Mouse (Mus musculus) neural tube, embryonic 11.5 days (tissue): Measurements from ENCODE around the gene Luzp1. TPM values are rescaled to one million over a fixed set of nuclear protein-coding genes. Genes with fewer than 3 reads are reported as not detected.

ENCODE experiments used
- ATAC-seq: fragments of 200-750 bp; cut with Nextera tagmentation; 2 replicates; pipeline ENCODE4 v1.8.0; 2017; ENCODE audit warnings: moderate number of reproducible peaks, mild to moderate bottlenecking, moderate TSS enrichment, moderate library complexity; ENCODE audit not compliant: insufficient read depth, low FRiP score, low TSS enrichment
- DNase-seq: peaks from one replicate; pipeline ENCODE4 v3.0.0-alpha.2; 2015; ENCODE audit warnings: low spot score
- H3K27ac ChIP-seq: fragments of 300-500 bp; sonication (generic); 2 replicates; pipeline ENCODE4 v1.5.1; 2014; ENCODE audit warnings: low read depth, mild to moderate bottlenecking, low read length
- H3K27me3 ChIP-seq: fragments of 300-500 bp; sonication (generic); 2 replicates; pipeline ENCODE4 v1.6.1; 2014; ENCODE audit warnings: mild to moderate bottlenecking, low read length, mixed read lengths; ENCODE audit not compliant: control insufficient read depth, insufficient read depth
- H3K36me3 ChIP-seq: fragments of 300-500 bp; sonication (generic); 2 replicates; pipeline ENCODE4 v1.6.1; 2014; ENCODE audit warnings: mild to moderate bottlenecking, low read length, moderate library complexity, mixed read lengths; ENCODE audit not compliant: control insufficient read depth, insufficient read depth
- H3K4me1 ChIP-seq: fragments of 300-500 bp; sonication (generic); 2 replicates; pipeline ENCODE4 v1.6.1; 2014; ENCODE audit warnings: low read length, mixed read lengths; ENCODE audit not compliant: control insufficient read depth, insufficient read depth
- H3K4me2 ChIP-seq: fragments of 300-500 bp; sonication (generic); 2 replicates; pipeline ENCODE4 v1.6.1; 2014; ENCODE audit warnings: low read depth, mild to moderate bottlenecking, moderate library complexity
- H3K4me3 ChIP-seq: fragments of 300-500 bp; sonication (generic); 2 replicates; pipeline ENCODE4 v1.5.1; 2014; ENCODE audit warnings: low read depth, low read length
- H3K9ac ChIP-seq: fragments of 300-500 bp; sonication (generic); 2 replicates; pipeline ENCODE4 v1.6.1; 2014; ENCODE audit warnings: mild to moderate bottlenecking, low read length
- H3K9me3 ChIP-seq: fragments of 300-500 bp; sonication (generic); 2 replicates; pipeline ENCODE4 v1.6.1; 2016; ENCODE audit warnings: low read length; ENCODE audit not compliant: control insufficient read depth
- WGBS: fragments of 180-500 bp; shearing (Covaris S2); extraction: QIAGEN DNeasy Blood & Tissue Kit; methylation state at CpG from one replicate; pipeline ENCODE4 v1.1.7; 2014; 5-methylcytosine and 5-hydroxymethylcytosine counted together
- polyA plus RNA-seq: library from polyadenylated mRNA; unstranded; fragments of >200 nt; fragmentation: Nextera tagmentation; extraction: Ambion mirVana; gene quantifications from 2 replicates; pipeline ENCODE4 v1.2.1, GENCODE M21; 2014

Luzp1 gene
- polyA plus RNA-seq, 1 experiment from 2014 or later = 79.9 TPM

DNA sequence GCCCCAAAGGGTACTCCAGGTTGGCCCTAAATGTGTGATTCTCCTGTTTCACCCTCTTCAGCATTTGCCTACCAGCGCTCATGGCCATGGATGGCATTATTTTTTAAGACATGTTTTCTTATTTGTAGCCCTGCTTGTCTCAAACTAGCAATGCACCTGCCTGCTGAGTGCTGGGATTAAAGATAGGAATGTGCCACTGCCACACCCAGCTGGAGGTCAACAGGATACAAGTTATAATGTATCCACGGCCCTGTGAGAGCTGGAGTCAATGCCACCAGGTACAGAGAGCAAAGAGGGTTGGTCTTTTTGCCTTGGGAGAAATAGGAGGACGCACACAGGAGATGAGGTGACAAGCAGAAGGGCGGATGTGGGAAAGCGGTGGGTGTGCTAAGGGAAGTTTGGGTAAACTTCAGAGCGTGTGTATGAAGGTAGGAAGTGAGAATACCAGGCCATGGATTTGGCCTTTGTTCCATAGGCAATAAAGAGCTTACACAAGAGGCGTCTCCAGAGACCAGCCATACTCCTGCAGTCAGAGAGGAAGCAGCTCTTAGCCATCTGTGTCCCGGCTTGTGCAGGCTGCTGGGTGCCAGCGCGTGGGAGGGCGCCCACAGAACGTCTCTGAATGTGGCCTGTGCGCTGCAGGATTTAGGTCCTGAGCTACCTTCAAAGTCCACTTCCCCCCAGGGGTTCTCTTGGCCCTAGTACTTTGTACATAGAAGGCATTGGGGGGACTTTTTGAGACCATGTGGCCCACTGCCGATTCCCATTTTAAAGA, 821 bp upstream of the Luzp1 start:
- ATAC-seq = 0 out of 2 replicates have a peak, but pooled peaks have one; percentile 10
- 65% methylated on average over 14 of the region's 14 CpGs for WGBS
- peaks cover 3% of the 10 kb centered on the region; the same call in 1 of the 2 replicates for H3K4me1 ChIP-seq
- no peak overlapping the region for H3K4me2 ChIP-seq
- H3K36me3 ChIP-seq = no peaks in the 10 kb centered on the region
- no peak overlapping the region for H3K4me3 ChIP-seq
- no peak overlapping the region for H3K27ac ChIP-seq
- H3K9me3 ChIP-seq = no peaks in the 10 kb centered on the region
- DNase-seq = no peak
- H3K27me3 ChIP-seq = peaks cover 2% of the 10 kb centered on the region; the same call in 1 of the 2 replicates
- no peak overlapping the region for H3K9ac ChIP-seq

DNA sequence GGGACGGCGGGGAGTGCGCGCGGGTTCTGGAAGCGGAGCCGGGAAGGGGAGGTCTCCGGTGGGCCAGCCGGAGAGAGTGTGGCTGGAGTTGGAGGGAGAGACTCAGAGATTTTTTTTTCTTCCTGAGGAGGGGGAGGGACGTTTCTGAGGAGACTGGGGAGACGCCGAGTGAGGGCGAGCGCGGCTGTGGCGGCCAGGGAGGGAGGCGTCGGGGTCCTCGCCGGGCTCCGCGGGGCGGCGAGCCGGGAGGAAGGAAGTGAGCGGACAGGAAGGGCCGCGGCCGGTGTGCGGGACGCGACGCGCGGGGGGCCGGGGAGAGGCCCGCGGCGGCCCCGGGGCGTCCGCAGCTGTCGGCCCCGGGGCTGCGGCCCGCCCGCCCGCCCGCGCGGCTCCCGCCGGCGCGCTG, 383 bp downstream of the Luzp1 start:
- Histone ChIP-seq H3K27me3 (peaks cover under 1% of the 10 kb centered on the region; the same call in 1 of the 2 replicates), H3K27ac (peak overlapping the region; percentile 97), H3K9me3 (no peaks in the 10 kb centered on the region), H3K36me3 (no peaks in the 10 kb centered on the region), H3K4me1 (no peaks in the 10 kb centered on the region; the same call in 1 of the 2 replicates), H3K4me3 (peak overlapping the region; percentile 96), H3K9ac (peak overlapping the region; percentile 86), H3K4me2 (peak overlapping the region; percentile 48)
- ATAC-seq (peak; percentile 80), DNase-seq (peak; percentile 77)
- WGBS = under 1% methylated on average over 24 of the region's 55 CpGs

DNA sequence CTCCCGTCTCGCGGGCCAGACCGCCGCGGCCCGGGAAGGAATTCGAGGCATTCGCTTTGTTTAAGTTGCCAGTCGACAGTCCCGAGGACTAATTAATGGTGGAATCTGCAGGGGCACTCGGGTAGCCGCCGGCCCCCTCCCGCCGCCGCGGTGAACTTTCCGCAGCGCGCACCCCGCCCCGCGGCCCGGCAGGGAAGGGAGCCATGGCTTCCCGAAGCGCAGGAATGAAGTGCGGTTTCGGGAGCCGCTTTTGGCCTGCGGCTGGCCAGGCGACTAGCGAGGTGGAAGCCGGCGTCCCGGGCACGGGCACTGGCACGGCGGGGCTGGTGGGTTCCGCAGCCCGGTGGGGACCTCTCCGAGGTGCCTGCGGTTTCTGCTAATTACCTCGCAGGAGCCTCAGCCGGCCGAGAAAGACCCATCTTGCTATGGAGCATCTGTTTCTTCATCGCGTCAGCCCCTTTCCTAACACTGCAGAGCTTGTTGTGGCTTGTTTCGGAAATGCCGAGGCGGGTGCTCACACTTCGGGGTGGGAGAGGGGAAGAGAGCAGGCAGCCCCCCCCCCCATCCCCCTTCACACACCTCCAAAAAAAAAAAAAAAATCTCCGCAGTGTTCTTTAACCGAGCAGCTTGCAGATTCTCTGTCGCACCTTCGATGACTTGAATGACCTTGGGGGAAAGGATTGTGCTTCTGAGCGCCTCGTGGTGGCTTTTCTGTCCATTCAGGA, 948 bp downstream of the Luzp1 start:
- ATAC-seq (peak; percentile 62), DNase-seq (peak; percentile 67)
- no peaks in the 10 kb centered on the region for H3K36me3 ChIP-seq
- H3K4me1 ChIP-seq = no peaks in the 10 kb centered on the region; the same call in 1 of the 2 replicates
- H3K4me2 ChIP-seq = peak overlapping the region; percentile 48
- peak overlapping the region; percentile 86 for H3K9ac ChIP-seq
- WGBS = under 1% methylated on average over 43 of the region's 58 CpGs
- peak overlapping the region; percentile 97 for H3K27ac ChIP-seq
- no peaks in the 10 kb centered on the region for H3K9me3 ChIP-seq
- peak overlapping the region; percentile 96 for H3K4me3 ChIP-seq
- no peaks in the 10 kb centered on the region for H3K27me3 ChIP-seq

DNA sequence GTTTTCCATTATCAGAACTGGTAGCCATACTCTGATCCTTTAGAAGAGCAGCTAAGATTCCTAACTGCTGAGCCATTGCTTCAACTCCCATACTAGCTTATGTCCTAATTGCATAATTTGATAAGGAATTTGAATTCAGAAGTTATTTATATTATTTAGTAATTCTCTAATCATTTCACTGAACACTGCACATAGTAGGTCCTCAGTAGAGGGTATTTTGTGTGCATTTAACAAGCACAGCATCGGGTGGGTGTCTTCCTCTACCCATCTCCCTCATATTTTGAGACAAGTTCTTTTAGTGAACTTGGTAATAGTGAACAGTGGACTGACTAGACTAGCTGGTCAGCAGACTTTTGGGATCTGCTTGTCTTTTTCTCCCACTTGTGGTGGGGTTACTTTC, 7.1 kb downstream of the Luzp1 start:
- no peak overlapping the region for H3K4me2 ChIP-seq
- H3K4me1 ChIP-seq = no peaks in the 10 kb centered on the region; the same call in 1 of the 2 replicates
- H3K4me3 ChIP-seq = no peak overlapping the region
- no peaks in the 10 kb centered on the region for H3K27me3 ChIP-seq
- no peaks in the 10 kb centered on the region for H3K9me3 ChIP-seq
- DNase-seq (no peak), ATAC-seq (no peak)
- 92% methylated on average over 1 of the region's 1 CpGs for WGBS
- no peak overlapping the region for H3K9ac ChIP-seq
- H3K27ac ChIP-seq = no peak overlapping the region
- no peaks in the 10 kb centered on the region for H3K36me3 ChIP-seq

DNA sequence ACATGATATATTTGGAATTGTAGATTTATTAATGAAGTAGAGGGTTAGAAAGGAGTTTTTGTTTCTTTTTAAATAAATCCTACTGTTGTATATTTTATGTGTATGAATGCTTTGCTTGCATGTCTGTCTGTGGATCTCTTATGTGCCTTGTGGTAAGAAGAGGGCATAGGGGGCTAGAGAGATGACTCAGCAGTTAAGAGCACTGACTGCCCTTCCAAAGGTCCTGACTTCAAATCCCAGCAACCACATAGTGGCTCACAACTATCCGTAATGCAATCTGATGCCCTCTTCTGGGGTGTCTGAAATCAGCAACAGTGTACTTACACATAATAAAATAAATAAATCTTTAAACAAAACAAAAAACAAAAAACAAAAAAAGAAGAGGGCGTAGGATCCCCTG, 17.0 kb downstream of the Luzp1 start:
- no peak for ATAC-seq
- Histone ChIP-seq H3K27me3 (no peaks in the 10 kb centered on the region), H3K9ac (no peak overlapping the region), H3K4me1 (no peaks in the 10 kb centered on the region), H3K4me3 (no peak overlapping the region), H3K9me3 (no peaks in the 10 kb centered on the region), H3K27ac (no peak overlapping the region), H3K4me2 (no peak overlapping the region), H3K36me3 (no peaks in the 10 kb centered on the region)
- WGBS = 84% methylated on average over 2 of the region's 2 CpGs
- no peak for DNase-seq

DNA sequence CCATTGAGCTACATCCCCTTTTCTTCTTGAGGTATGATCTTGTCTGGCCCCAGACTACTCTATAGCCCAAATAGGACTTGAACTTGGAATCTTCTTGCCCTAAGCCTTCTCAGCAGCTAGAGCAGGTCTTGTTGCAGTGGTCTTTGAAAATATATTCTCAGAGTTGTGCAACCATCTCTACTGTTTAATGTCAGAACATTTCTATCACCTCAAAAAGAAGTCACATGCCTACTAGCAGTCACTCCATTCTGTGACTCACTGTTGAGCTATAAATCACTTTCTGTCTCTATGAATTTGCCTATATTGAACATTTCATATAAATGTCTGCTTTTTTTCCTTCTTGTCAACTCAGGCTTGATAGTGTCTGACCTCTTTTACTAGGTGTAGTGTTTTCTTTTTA, 26.4 kb downstream of the Luzp1 start:
- Histone ChIP-seq H3K27me3 (no peaks in the 10 kb centered on the region), H3K9me3 (no peaks in the 10 kb centered on the region), H3K9ac (no peak overlapping the region), H3K4me2 (no peak overlapping the region), H3K4me1 (no peaks in the 10 kb centered on the region), H3K27ac (no peak overlapping the region), H3K4me3 (no peak overlapping the region), H3K36me3 (no peaks in the 10 kb centered on the region)
- ATAC-seq = no peak
- no peak for DNase-seq

DNA sequence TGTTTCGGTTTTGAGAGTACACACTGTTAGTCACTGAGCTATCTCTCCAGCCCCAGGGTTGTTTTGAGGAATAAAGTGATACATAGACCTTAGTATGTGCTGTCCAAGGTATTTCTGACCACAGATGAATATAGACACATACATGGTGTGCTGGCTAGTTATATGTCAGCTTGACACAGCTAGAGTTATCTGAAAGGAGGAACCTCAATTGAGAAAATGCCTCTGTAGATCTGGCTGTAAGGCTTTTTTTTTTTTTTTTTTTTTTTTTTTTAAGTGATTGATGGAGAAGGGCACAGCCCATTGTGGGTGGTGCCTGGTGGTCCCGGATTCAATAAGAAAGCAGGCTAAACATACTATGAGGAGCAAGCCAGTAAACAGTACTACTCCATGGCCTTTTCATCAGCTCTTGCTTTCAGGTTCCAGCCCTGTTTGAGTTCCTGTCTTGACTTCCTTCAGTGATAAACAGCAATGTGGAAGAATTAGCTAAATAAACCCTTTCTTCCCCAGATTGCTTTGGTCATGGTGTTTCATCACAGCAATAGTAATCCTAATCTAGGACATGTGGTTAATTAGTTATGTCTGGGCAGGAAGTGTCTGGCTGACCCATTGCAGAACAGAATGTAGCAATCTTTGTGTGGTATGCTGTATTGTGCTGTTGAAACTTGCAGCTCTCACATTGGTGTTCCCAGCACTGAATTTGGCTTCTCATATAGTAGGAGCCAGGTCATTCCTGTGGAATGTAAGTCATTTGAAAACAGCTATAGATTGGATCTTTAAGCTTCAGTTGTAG, 36.1 kb downstream of the Luzp1 start:
- no peak overlapping the region for H3K4me2 ChIP-seq
- H3K9ac ChIP-seq = no peak overlapping the region
- no peak overlapping the region for H3K4me3 ChIP-seq
- no peaks in the 10 kb centered on the region for H3K4me1 ChIP-seq
- WGBS = 53% methylated on average over 2 of the region's 2 CpGs
- no peaks in the 10 kb centered on the region for H3K36me3 ChIP-seq
- ATAC-seq (no peak), DNase-seq (no peak)
- no peaks in the 10 kb centered on the region for H3K27me3 ChIP-seq
- H3K27ac ChIP-seq = no peak overlapping the region
- no peaks in the 10 kb centered on the region for H3K9me3 ChIP-seq

DNA sequence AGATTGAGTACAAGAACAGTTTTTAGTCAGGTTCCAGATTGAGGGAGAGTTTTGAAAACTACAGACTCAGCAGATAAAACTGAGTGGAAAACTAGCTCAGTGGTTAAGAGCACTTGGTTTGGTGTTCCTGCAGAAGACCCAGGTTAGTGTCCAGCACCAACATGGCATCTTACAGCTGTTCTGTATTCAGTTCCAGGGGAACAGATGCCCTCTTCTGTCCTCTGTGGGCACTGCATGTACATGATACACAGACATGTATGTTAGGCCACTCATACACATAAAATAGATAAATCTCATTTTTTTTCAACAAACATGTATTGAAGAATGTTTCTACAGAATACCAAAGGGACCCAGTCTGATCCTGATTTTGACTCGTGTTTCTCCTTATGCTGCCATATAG, 40.3 kb downstream of the Luzp1 start:
- Histone ChIP-seq H3K4me1 (no peaks in the 10 kb centered on the region), H3K27me3 (no peaks in the 10 kb centered on the region), H3K4me2 (no peak overlapping the region), H3K27ac (no peak overlapping the region), H3K9me3 (no peaks in the 10 kb centered on the region), H3K9ac (no peak overlapping the region), H3K36me3 (no peaks in the 10 kb centered on the region), H3K4me3 (no peak overlapping the region)
- no peak for DNase-seq
- WGBS = 73% methylated on average over 1 of the region's 1 CpGs
- no peak for ATAC-seq
